Mouse (Mus musculus) olfactory bulb, adult 2 months (tissue): ENCODE measurements around the gene Tnfsf4.

ENCODE experiments used
- CTCF ChIP-seq: fragments of 200-500 bp; IDR thresholded peaks from 2 replicates; pipeline ENCODE4 v1.5.1; 2012; ENCODE audit warnings: low read depth, mild to moderate bottlenecking, low read length, moderate library complexity; ENCODE audit not compliant: insufficient read depth
- POLR2A ChIP-seq: fragments of 200-500 bp; IDR thresholded peaks from 2 replicates; pipeline ENCODE4 v1.6.1; 2012; ENCODE audit warnings: mild to moderate bottlenecking, low read depth, low read length, moderate library complexity; ENCODE audit not compliant: insufficient read depth

DNA sequence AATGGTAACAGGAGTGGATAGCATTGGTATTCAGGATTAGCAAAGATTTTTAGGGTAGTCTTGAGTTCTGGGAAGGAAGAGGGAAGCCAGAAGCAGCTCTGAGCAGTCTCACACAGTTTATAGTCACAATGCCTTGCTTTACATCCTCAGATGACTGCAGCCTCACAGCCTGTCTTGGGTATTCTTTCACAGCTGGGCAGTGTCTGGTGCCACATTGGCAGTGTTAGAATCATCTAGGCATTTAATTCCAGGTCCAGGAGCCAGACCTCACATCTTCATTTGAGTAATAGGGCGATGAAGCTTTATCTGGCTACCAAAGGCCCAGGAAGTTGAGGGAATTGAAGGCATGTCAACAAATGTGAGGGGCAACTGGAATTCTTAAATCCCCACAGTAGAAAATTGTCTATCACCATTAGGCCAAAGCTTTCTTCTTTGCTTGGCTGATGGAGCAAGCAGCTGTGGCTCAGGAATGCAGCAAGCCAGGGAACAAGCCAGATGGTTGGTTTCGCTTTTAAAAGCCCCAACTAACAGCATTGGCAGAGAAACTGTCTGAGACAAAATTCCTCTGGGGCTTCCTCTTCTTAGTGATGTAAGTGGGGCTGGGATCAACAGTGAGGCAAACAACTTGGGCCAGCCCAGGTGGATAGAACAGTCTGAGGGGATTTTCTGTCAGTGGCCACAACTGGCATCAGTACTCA lies 68.3 kb downstream of the Tnfsf4 start:
- no peak for TF ChIP-seq CTCF
- no peak for TF ChIP-seq POLR2A
